Mouse (Mus musculus) thymus, postnatal 14 days (tissue): Measurements from ENCODE around the gene Tbc1d9b.

Source experiments
- DNase-seq: peaks from one replicate; pipeline ENCODE4 v3.0.0; 2021

Gene Tbc1d9b

GRCm38 (mm10) chr11:50212060-50212739 lies 81.0 kb downstream of the Tbc1d9b start:
- DNase-seq: no peak

GRCm38 (mm10) chr11:50212848-50213758 lies 81.9 kb downstream of the Tbc1d9b start:
- no peak for DNase-seq

- no peak for DNase-seq
These were observed 83.4 kb downstream of the Tbc1d9b start for GRCm38 (mm10) chr11:50214631-50215030.

GRCm38 (mm10) chr11:50215633-50216032 lies 84.4 kb downstream of the Tbc1d9b start:
- DNase-seq: no peak

- no peak for DNase-seq
These were observed 85.6 kb downstream of the Tbc1d9b start for GRCm38 (mm10) chr11:50216724-50217366.

- DNase-seq: no peak
These were observed 86.6 kb downstream of the Tbc1d9b start for GRCm38 (mm10) chr11:50217811-50218210.

GRCm38 (mm10) chr11:50219833-50220232 lies 88.6 kb downstream of the Tbc1d9b start:
- DNase-seq: no peak
